Mouse (Mus musculus): ENCODE results near the gene Acaa1b. TPM values are rescaled to one million over a fixed set of nuclear protein-coding genes. Genes with fewer than 3 reads are reported as not detected.
A peak's percentile ranks its signal among the peaks of the same experiment; 100 is the strongest.

The Acaa1b gene
- total RNA-seq, 2 experiments from 2014 or later = 1.4 to 3.4 TPM

- intact Hi-C loops (cut with DNase I) = no loop called here
- no peak for DNase-seq
Observed at GRCm38 (mm10) chr9:119145137-119145536, 11.8 kb downstream of the Acaa1b start.

GRCm38 (mm10) chr9:119144696-119145095 is 12.2 kb downstream of the Acaa1b start:
- DNase-seq = no peak
- intact Hi-C loops (cut with DNase I) = no loop called here

GRCm38 (mm10) chr9:119143372-119143771 is 13.5 kb downstream of the Acaa1b start:
- intact Hi-C loops (cut with DNase I) = no loop called here
- no peak for DNase-seq

GRCm38 (mm10) chr9:119142066-119142465 is 14.8 kb downstream of the Acaa1b start:
- DNase-seq = no peak
- intact Hi-C loops (cut with DNase I) = no loop called here

- intact Hi-C loops (cut with DNase I) = no loop called here
- no peak for DNase-seq
Observed at GRCm38 (mm10) chr9:119138836-119139235, 18.1 kb downstream of the Acaa1b start.

GRCm38 (mm10) chr9:119130692-119131091 is 26.2 kb downstream of the Acaa1b start:
- intact Hi-C loops (cut with DNase I) = no loop called here
- DNase-seq = no peak

- intact Hi-C loops (cut with DNase I) = no loop called here
- no peak for DNase-seq
Observed at GRCm38 (mm10) chr9:119128436-119129181, 28.3 kb downstream of the Acaa1b start.

- intact Hi-C loops (cut with DNase I) = no loop called here
- no peak for DNase-seq
Observed at GRCm38 (mm10) chr9:119122596-119123369, 34.1 kb downstream of the Acaa1b start.

- DNase-seq = no peak
- intact Hi-C loops (cut with DNase I) = no loop called here
Observed at GRCm38 (mm10) chr9:119120168-119120560, 36.7 kb downstream of the Acaa1b start.

- intact Hi-C loops (cut with DNase I) = no loop called here
- no peak for DNase-seq
Observed at GRCm38 (mm10) chr9:119119409-119120167, 37.3 kb downstream of the Acaa1b start.

- DNase-seq = no peak
- intact Hi-C loops (cut with DNase I) = no loop called here
Observed at GRCm38 (mm10) chr9:119114911-119115310, 42.0 kb downstream of the Acaa1b start.

GRCm38 (mm10) chr9:119110640-119111039 is 46.3 kb downstream of the Acaa1b start:
- DNase-seq = no peak
- intact Hi-C loops (cut with DNase I) = no loop called here

GRCm38 (mm10) chr9:119109685-119110353 is 47.1 kb downstream of the Acaa1b start:
- no peak for DNase-seq
- intact Hi-C loops (cut with DNase I) = no loop called here

- intact Hi-C loops (cut with DNase I) = no loop called here
- DNase-seq = no peak
Observed at GRCm38 (mm10) chr9:119107566-119107965, 49.3 kb downstream of the Acaa1b start.

- no peak for DNase-seq
- intact Hi-C loops (cut with DNase I) = no loop called here
Observed at GRCm38 (mm10) chr9:119102783-119103113, 54.1 kb downstream of the Acaa1b start.

GRCm38 (mm10) chr9:119101992-119102782 is 54.7 kb downstream of the Acaa1b start, which contains the start of gene Dlec1:
Gene Dlec1, plus strand, starts transcription at chr9:119102478.
- peak; percentile 65 to 73 for DNase-seq
- intact Hi-C loops (cut with DNase I) = no loop called here

- intact Hi-C loops (cut with DNase I) = no loop called here
- no peak for DNase-seq
Observed at GRCm38 (mm10) chr9:119100177-119100898, 56.6 kb downstream of the Acaa1b start.
